Mouse (Mus musculus) heart, postnatal 10 days (tissue): Measurements from ENCODE around the gene Timm17b. TPM values are rescaled to one million over a fixed set of nuclear protein-coding genes. Genes with fewer than 3 reads are reported as not detected.
"Not testable (repeated sequence)": the region's sequence is repeated elsewhere in the genome, so short reads cannot be mapped to it uniquely, and the experiment has no call there.

Source experiments
- DNase-seq, 2 experiments: peaks; one replicate each; pipeline ENCODE4 v3.0.0; 2021
- intact Hi-C: fragments of 180-260 bp; cut with DNase I; formaldehyde crosslinking; loops from one replicate; pipeline ENCODE4 v1.15.1; 2025
- total RNA-seq, 2 experiments: library from RNA; stranded (reverse); gene quantifications; 2 replicates each; pipeline ENCODE4 v1.2.3; 2021

The Timm17b gene
- 10 to 100 TPM; 46.4 to 51.2 TPM for total RNA-seq

- DNase-seq = peak; percentile 87 to 91
- intact Hi-C loops = no loop called here
Observed at GRCm38 (mm10) chrX:7898880-7899874, at the start of gene Timm17b, which contains the start of gene Pqbp1. Gene Timm17b, plus strand, starts transcription at chrX:7899357. Gene Pqbp1, minus strand, starts transcription at chrX:7899269.

- DNase-seq = peak; percentile 37 to 44
- intact Hi-C loops = no loop called here
Observed at GRCm38 (mm10) chrX:7854578-7854977, 44.6 kb upstream of the Timm17b start.

GRCm38 (mm10) chrX:7859191-7859753 is 39.9 kb upstream of the Timm17b start:
- intact Hi-C loops = no loop called here
- DNase-seq = no peak

GRCm38 (mm10) chrX:7863181-7863580 is 36.0 kb upstream of the Timm17b start:
- no peak for DNase-seq
- intact Hi-C loops = no loop called here

- intact Hi-C loops = no loop called here
- DNase-seq = no peak
Observed at GRCm38 (mm10) chrX:7864551-7864950, 34.6 kb upstream of the Timm17b start.

GRCm38 (mm10) chrX:7865343-7865742 is 33.8 kb upstream of the Timm17b start:
- no peak for DNase-seq
- intact Hi-C loops = no loop called here

- DNase-seq = no peak
- intact Hi-C loops = no loop called here
Observed at GRCm38 (mm10) chrX:7865786-7866185, 33.4 kb upstream of the Timm17b start.

GRCm38 (mm10) chrX:7867141-7867540 is 32.0 kb upstream of the Timm17b start:
- intact Hi-C loops = no loop called here
- DNase-seq = no peak

GRCm38 (mm10) chrX:7868506-7868905 is 30.7 kb upstream of the Timm17b start:
- intact Hi-C loops = no loop called here
- DNase-seq = no peak

GRCm38 (mm10) chrX:7869826-7870225 is 29.3 kb upstream of the Timm17b start:
- DNase-seq = no peak
- intact Hi-C loops = no loop called here

GRCm38 (mm10) chrX:7878007-7878419 is 21.1 kb upstream of the Timm17b start, which contains the start of gene Pim2:
Gene Pim2, plus strand, starts transcription at chrX:7878262.
- intact Hi-C loops = no loop called here
- peak; percentile 81 to 83 for DNase-seq

- intact Hi-C loops = no loop called here
- DNase-seq = peak in 1 of 2 experiments; percentile 8
Observed at GRCm38 (mm10) chrX:7878495-7878894, 20.7 kb upstream of the Timm17b start.

- intact Hi-C loops = loop anchor here (2.0 kb wide), 1 partner anchor 29 kb away; no protein-coding TSS in a partner anchor
- peak; percentile 54 to 67 for DNase-seq
Observed at GRCm38 (mm10) chrX:7879819-7880218, 19.3 kb upstream of the Timm17b start.

GRCm38 (mm10) chrX:7883841-7884567 is 15.2 kb upstream of the Timm17b start, which contains the start of gene Slc35a2:
Gene Slc35a2, plus strand, starts transcription at chrX:7884028.
- DNase-seq = peak; percentile 91 to 92
- intact Hi-C loops = no loop called here

- intact Hi-C loops = no loop called here
- DNase-seq = no peak
Observed at GRCm38 (mm10) chrX:7898211-7898610, 946 bp upstream of the Timm17b start.

GRCm38 (mm10) chrX:7904441-7904840 is 5.3 kb downstream of the Timm17b start:
- no peak for DNase-seq
- intact Hi-C loops = no loop called here

- intact Hi-C loops = no loop called here
- DNase-seq = no peak
Observed at GRCm38 (mm10) chrX:7907735-7908134, 8.6 kb downstream of the Timm17b start, which contains the start of gene Gm10491. Gene Gm10491, minus strand, starts transcription at chrX:7907835.

GRCm38 (mm10) chrX:7909242-7909641 is 10.1 kb downstream of the Timm17b start, which contains the start of gene Gm10490:
Gene Gm10490, plus strand, starts transcription at chrX:7909542.
- intact Hi-C loops, DNase-seq: not testable (repeated sequence)

- intact Hi-C loops = loop anchor here (10.0 kb wide), 1 partner anchor 204 kb away; no protein-coding TSS in a partner anchor
- peak in 1 of 2 experiments; percentile 9 for DNase-seq
Observed at GRCm38 (mm10) chrX:7910473-7910872, 11.3 kb downstream of the Timm17b start.

GRCm38 (mm10) chrX:7915669-7916068 is 16.5 kb downstream of the Timm17b start:
- intact Hi-C loops = loop anchor here (1.0 to 10.0 kb wide), 2 partner anchors 102 to 199 kb away; no protein-coding TSS in a partner anchor
- peak; percentile 21 to 49 for DNase-seq
